Mouse (Mus musculus): ENCODE measurements at regions not wholly inside any gene's neighbourhood (a gene's known extent, or its start where the extent isn't known, plus 50 kb on each side); places are given as distances from the start of the nearest gene placed in this dataset.
"Not testable (repeated sequence)": the region's sequence is repeated elsewhere in the genome, so short reads cannot be mapped to it uniquely, and the experiment has no call there.

- DNase-seq (ENCODE audit: low read depth, low spot score) = no peak
These were observed 153.3 kb upstream of the Unc93a2 start for GRCm38 (mm10) chr17:7538402-7539087.

DNA sequence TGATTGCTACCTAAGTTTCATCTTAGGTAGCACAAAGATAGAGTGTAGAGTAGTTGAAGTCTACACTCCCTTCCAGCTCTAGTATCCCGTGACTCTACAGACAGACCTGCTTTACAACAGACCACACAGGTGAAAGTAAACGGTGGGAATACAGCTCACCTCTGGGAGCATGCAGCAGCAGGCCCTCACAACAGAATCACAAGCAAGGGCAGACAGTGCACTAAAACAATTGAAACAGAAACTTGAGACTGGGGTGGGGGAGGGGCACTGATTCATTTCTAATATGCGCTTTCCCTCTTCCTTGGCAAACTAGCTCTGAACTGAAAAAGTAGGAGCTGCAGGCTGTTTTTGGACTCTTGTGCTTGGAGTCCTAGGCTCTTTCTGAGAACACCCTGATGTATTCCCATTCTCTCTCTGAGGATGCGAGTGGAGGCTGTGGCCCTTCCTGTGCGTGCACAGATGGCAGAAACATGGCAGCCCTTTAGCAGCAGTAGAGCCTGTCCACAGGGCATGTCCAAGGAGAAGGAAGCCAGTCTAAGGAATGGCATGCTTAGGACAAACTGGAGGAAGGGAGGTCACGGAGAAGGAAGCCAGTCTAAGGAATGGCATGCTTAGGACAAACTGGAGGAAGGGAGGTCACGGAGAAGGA lies 152.5 kb upstream of the Unc93a2 start:
- no peak for DNase-seq (ENCODE audit: low read depth, low spot score)

- DNase-seq (ENCODE audit: low read depth, low spot score) = no peak
These were observed 151.9 kb upstream of the Unc93a2 start for GRCm38 (mm10) chr17:7537210-7537609.

GRCm38 (mm10) chr17:7534386-7535059 lies 149.3 kb upstream of the Unc93a2 start:
- no peak for DNase-seq (ENCODE audit: low read depth, low spot score)

GRCm38 (mm10) chr17:7533552-7533951 lies 148.3 kb upstream of the Unc93a2 start:
- no peak for DNase-seq (ENCODE audit: low read depth, low spot score)

DNA sequence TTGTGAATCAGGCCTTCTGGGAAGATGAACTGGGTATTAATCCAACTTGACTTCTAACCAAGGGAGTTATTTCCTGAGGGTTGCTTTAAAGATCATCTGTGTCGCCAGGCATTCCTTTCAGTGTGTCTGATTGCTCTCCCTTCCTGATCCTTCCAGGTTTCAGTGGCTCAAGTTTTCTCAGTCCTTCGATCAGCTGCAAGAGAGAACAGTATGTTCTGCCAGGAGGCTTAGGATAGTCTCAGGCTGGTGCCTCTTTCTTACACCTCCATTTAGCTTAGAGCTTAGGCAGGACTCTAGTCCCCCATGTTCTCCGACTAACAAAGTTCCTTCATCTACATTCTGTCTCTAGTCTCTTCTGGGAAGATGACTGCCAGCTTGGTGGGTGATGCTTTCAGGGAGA lies 147.4 kb upstream of the Unc93a2 start:
- DNase-seq (ENCODE audit: low read depth, low spot score) = no peak

DNA sequence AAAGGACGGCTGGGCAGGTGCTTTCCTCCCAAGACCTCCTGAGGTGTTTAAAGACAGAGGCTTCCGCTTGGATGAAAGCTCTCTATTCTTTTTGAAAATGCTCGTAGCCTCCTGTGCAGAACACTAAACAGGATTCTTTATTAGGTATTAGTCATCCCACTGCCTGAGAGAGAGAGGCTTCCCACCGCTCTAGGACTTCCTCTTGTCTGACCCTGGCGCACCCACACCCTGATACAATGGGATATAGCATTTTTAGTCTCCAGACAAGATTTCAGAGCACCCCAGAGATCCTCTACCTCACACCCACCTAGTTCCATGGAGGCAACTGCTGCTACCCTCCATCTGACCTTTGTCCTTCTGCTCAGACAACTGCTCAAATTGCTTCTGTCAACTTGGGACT lies 144.0 kb upstream of the Unc93a2 start:
- DNase-seq (ENCODE audit: low read depth, low spot score) = no peak

GRCm38 (mm10) chr17:7527681-7528080 lies 142.4 kb upstream of the Unc93a2 start:
- DNase-seq (ENCODE audit: low read depth, low spot score) = no peak

GRCm38 (mm10) chr17:7524497-7524896 lies 139.2 kb upstream of the Unc93a2 start:
- not testable (repeated sequence) for DNase-seq (ENCODE audit: low read depth, low spot score)

GRCm38 (mm10) chr17:7521127-7521526 lies 135.9 kb upstream of the Unc93a2 start:
- DNase-seq (ENCODE audit: low read depth, low spot score) = no peak
